Mouse (Mus musculus) brain, adult 2 months (tissue): ENCODE measurements around the gene Pidd1.

Experiments
- DNase-seq: peaks from one replicate; pipeline ENCODE4 v3.0.0; 2011; ENCODE audit warnings: low read depth, low spot score

Pidd1 gene

DNA sequence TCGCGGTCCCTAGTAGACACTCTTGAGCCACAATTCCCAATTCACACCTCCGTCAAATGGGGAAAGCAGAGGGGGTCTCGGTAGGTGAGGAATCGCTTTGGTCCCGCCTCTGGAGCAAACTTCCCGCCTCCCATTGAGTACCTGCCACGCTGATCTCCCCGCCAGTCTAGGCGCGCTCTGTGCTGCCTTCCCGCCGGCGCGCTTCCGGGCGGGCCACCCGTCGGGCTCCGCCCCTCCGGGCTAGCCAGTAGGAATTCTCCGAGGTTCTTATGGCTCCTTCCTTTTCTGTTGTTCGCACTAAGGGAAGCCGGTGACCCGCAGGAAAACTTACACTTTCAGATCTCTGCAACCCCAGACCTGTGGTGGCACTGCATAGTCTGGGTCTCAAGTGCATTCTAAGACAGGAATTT lies at the start of gene Pidd1:
Pidd1 (minus strand) TSS at position 198 of the 410 bp plus-strand sequence.
- DNase-seq, result no peak

DNA sequence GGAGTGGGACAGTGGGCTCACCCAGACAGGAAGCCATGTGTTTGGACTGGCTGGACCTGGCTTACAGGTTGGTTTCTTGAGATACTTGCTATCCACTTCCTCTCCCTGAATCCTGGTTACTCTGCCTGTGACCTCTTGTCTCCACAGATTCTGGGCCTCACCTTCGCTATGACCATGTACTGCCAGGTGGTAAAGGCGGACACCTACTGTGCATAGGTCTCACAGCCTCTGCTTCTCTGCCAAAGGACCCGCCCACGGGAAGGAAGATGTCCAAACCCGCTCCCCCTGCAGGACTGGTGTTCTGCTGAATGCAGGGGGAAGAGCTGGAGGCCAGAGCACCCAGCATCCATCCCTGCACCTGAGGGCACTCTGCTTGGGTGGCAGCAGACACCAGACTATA lies 48.9 kb upstream of the Pidd1 start:
- peak; percentile 78 for DNase-seq

DNA sequence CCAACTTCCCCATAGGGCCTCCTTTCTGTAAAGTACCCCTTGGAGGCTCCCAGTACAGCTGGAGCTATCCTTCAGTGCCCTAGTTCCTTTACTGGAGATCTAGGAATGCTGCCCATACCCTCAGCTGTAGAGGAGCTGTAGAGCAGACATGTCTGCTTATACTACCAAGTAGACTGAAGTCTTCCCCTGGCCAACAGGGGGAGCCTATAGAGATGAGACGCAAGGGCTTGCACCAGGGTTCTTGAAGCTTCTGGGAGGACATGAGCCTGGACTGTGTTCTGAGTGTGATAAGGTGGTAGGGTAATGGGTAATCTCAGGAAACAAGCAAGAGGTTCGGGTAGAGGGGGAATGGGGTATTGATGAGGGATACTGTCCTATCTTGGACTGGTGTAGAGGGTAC lies 47.3 kb upstream of the Pidd1 start:
- DNase-seq, result no peak

DNA sequence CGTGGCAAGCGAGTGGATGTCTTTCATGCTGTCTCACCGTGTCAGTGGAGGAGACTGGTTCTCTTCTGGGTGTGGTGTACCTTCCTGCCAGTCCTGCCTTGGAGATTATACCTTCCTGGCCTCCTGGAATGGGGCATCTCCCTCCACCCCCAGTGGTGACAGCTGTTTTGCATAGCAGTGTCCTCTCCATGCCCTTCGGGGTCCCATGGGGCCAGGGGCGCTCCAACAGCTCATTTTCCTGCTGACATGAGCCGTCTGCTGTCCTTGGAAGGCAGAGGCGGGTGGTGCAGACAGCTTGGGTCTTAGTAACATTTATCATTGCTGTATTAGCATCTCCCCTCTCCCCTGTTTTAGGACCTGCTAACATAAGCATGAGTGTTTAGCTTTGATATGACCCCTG lies 43.3 kb upstream of the Pidd1 start:
- DNase-seq, result no peak

DNA sequence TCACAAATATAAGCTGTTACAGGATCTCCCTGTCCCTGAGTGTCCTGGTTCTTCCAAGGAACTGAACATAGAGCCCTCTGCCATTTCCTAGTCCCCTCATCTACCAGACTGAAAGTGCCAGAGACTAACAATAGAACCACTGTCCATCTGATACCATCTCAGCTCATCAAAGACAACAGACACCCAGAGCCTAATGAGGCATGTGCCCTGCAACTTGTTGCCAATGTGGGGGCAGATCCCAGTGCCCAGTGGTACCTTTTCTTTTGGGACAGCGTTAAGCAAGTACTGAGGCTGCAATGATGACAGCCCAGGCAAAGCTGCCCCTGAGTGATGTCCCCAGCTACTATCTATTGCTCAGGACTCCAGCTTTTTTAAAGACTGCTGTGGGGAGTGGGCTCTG lies 42.4 kb upstream of the Pidd1 start:
- peak; percentile 48 for DNase-seq

DNA sequence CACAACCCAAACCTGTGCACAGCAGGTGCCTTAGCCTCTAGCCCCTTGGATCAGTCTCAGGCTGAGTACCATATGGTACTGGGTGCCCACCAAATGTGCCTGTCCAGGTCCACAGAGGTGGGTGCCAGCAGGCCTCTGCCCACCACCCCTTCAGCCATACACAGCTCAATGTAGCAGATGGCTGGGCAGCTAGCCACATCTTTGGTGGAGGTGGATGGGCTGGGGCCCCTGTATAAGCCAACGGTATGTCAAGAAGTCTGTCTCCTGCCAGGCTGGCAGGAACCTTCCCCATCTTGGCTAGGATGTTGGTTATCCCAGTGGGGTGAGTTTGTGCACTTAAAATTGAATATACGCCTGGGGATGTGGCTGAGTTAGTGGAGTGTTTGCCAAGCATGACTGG lies 41.8 kb upstream of the Pidd1 start:
- DNase-seq, result peak; percentile 97

DNA sequence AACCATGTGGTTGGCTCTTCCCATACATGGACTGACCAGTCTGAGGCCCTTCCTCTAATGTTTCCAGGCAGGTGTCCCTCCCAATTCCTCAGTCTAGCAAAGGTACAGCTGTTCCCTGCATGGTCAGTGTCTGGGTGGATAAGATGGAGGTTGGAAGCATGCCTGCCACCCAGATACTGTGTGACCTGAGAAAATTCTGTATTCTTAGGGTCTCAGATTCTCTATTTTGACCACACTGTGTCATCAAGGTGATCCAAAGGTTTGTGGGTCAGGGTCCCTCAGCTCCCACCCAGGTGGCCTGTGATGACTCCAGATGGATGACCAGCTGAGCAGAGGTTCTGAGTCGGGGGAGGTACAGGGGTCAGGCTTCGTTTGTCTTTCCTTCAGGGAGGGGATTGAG lies 41.4 kb upstream of the Pidd1 start:
- peak; percentile 44 for DNase-seq

DNA sequence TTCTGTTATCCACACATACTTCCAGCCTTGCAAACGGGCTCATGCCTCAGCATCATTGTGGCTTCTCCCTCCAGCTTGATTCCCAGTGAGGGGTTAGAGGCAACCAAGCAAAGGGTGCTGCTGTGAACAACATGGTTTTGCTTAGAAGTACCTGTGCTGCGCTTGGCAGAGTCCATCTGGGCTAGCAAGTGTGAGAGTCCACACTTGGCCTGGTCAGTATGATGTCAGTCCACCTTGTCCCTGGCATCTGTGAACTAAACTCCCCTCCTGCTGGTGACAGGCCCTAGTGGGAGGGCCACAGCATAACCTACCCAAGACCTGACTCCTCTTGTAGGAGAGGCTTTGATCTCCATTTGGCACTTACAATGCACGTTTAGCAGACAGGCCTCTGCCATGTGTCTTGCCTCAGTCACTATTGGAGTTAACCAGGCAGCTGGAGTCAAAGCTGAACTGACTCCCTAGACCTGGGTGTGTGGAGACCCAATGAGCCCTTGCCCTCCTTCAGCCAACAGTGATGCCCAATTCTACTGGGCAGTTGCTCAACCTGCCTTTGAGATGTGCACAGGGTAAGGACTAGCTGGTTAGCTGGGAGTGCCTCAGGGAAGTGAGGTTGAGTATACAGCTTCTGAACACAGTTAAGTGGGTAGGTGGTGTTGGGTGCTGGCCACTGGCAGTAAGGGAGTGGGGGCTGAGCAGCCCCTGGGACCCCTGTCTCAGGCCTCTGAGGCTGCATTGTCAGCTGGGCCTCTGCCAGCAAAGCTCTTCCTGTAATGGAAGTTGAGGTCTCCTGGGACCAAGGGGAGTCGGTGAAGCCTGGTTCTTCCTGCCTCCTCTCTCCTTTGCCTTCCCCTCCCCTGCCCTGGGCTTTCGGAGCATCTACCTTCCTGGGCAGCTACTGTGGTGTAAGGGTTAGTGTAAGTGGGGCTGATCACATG lies 40.6 kb upstream of the Pidd1 start:
- peak; percentile 72 for DNase-seq

DNA sequence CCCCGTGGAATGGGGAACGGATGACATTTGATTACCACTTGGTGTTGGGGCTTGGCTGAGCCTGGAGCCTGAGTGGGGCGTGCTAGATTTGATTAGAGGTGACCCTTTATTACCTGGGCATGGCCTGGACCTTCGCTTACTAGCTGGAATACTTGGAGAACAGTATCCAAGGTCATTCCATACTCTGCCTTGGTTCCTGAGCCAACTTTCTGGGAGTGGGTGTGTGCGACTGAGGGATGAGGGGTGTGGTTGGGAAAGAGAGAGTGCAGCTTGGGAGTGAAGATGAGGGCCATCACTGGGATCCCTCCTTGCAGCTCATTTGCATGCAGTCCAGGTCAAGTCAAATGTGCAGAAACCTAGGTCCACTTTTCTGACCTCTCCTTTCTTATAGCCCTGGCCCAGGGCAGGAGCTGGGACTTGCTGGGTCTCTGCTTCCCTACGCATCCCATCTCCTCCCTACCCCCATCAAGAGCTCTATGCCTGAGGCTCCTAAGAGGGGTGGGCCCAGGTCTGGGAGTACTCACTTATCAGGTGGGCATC lies 39.4 kb upstream of the Pidd1 start:
- DNase-seq, result no peak

DNA sequence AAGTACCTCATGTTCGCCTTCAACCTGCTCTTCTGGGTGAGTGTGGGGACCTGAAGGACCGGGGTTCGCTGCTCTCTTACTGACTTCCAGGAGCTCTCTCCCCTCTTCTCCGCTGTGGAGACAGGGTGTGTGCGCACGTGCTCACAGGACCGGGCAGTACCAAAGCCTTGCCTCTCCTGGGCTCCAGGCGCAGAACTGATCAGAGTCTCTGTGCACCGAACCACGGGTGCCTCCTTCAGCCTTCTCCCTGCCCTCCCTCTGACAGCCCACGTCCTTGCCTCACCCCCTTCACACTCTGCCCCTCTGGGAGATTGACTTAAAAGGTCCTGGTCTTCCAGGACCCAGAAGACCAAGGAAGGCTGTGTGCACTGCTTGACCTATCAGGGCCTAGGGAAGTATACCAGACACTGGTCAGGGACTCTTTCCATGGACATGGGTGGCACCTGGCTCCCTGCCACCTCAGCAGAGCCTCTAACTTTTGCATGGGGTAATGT lies 38.8 kb upstream of the Pidd1 start:
- DNase-seq, result peak; percentile 43

DNA sequence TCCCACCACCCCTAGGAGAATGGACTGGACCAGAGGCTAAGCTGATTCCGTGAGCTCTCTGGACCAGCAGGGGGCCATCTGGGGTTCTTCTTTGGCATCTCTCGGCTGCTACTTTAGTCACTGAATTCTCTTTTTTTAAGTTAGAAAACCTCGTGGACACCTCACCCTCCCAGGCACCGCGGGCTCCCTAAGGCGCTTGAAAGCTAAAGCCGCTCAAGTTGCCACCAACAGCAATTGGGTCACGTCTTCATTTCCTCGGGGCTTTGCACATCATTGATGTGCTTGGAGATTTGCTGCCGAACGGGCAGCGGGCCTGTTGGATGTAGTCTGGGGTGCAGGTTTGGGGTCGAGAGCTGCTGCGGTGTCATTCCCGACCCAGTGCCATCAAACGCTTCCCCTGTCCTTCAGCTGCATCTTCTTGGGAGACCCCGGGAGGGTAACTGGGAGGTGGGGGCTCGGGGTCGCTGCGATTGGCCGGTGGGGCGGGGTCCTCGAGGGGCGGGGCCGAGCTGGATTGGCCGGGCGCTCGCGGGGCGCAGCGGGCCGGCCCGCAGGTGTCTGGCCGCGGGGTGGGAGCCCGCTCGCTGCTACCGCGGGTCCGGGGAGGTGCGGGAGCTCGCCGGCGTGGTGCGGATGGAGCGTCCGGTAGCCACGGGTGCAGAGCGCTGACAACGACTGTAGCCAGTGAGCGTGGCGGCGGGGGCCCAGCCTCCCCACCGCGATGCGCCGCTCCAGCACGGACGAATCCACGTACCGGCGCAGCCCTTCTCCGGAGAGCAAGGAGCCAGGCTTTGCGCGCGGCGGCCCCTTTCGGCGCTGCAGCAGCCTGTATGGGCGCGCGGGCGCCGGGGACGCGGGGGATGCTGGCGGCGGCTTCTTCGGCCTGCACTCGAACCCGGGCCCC lies 37.9 kb upstream of the Pidd1 start:
- peak; percentile 82 for DNase-seq

DNA sequence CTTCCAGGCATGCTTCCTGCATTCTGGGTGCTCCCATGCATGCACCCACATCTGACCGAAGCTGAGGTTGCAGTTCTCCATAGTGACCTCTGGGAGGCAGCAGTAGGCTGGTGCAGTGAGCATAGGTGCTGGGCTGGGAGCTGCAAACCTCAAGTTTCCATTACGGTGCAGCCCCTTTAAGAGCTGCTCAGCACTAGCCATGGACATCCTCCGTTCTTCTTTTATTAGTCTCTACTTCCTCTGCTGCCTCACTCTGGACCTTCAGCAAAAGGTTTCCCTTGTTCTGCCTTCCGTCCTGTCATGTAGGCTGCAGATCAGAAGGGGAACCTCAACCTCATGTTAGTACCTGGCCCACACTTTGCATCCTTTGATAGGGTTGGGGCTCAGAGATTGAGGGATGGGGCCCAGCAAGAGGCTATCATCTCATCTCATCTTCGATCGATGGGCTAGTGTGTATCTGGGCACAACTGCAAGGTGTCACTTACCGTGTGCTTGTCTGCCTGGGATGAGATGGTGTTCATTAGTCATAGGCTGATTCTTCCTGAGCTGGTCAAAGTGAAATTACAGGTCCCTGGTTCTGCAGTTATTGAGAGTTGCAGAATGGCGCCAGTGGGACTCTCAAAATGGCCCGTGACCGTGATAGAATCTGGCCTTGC lies 37.1 kb upstream of the Pidd1 start:
- peak; percentile 96 for DNase-seq

DNA sequence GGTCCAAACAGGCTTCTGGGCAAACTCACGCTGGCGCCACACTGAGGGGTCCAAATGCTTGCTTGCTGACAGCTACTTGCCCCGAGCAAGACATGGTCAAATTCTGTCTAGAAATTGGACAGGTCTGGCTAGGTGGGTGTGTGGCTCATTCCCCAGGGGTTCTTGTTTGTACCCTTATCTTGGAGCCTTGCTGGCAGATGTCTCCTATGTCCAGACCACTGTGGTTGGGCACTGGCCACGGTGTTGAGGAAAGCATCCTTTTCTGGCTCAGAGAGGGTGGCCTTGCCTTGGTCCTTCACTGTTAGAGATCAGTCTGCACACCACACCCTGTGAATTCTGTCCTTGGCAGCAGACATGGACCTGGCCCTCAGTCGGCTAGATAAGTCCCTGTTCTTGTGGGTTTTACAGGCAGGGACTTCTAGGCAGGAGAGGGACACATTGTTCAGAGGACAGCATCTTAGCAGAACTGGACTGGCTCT lies 34.5 kb upstream of the Pidd1 start:
- DNase-seq, result no peak

DNA sequence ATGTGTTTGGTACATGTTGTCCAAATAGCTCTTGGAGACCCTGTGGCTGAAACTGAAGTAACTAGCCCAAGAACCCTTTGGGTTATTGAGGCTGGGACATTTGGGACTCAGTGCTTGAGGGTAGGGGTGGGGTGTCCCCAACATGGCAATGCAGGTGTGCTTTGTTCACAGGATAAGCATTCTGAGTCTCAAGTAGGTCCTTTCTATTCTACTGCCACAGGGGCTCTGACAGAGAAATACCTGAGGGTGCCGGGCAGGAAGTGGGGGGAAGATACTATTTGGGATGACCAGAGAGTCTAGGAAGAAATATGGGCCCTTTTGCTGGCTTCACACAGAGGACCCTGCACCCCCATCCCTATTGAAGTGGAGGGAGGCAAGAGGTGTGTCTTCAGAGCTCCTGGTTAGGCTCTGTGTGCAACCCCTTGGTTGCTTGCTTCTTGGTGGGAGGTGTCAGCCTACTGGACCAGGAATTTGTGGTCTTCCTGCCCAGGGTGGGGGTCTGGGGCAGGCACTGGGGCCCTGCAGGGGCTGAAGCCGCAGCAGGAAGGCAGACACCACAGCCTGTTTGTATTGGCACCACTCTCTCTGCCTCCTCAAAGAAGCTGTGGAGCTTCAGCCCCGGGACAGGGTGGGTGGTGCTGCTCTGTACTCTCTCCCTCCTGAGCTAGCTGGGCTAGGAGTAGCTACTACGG lies 33.9 kb upstream of the Pidd1 start:
- no peak for DNase-seq

DNA sequence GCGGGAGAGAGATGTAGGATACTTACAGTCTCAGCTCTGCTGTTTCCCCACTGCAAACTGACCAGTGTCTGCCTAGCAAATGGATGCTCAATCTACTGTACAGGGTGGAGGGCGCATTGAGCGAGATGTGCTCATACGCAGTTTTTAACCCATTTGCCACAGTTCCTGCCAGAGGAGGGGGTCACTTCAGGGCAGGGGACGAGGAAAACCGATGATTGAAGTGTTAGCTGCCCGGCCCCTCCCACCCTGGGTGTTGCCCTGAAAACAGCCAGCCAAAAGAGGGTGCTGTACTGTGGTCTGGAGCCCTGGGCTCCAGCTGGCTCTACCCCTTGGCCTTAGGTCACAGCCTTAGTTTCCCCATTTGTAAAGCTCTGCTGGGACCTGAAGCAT lies 33.2 kb upstream of the Pidd1 start:
- DNase-seq, result no peak

DNA sequence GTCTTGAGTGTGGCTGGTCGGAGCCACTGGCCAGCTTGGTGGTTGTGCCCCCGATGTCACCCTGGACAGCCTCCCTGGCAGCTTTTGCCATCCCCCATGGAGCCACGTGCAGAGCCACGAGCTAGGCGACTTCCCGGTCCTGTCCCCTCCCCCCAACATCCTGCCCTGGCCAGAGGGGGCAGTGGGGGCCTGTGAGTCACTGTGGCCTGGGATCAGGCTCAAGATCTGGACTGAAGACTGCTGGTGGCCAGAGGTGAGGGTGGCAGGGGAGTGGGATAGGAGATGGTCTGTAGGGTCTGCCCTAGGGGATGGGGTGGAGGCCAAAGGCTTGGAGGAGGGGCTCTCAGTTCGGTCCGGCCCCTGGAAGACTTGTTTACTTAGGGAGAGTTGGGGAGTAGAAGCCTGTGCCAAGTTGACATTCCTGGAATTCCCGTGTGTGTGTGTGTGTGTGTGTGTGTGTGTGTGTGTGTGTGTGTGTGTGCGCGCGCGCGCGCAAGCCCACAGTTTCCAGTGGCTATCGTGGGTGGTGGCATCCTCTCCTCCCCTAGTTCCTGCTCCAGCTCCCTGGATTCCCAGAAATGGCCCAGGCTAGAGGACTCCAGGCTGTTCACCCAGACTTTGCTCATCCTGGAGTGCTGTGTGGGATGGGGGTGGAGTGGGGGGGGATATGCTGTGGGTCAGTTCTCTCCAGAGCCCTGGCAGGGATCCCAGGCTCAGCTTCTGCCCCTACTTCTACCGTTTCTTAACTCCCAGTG lies 32.6 kb upstream of the Pidd1 start:
- DNase-seq, result peak; percentile 62

DNA sequence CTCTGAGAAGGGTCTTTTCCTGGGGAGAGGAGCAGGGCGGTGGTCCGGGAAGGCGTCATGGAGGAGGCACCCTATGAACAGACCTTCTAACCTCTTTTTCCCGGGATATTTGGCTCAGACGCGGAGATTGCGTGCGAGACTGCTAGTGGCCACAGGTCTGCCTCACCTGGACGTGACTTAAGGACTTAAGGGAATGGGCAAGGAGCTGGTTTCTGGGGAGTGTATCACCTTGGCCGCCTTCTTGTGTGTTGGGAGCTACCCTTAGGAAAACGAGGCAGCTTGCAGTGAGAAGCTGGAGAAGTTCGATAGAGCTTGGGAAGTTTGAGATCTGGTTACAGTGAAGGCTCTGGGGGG lies 32.0 kb upstream of the Pidd1 start:
- DNase-seq, result no peak

DNA sequence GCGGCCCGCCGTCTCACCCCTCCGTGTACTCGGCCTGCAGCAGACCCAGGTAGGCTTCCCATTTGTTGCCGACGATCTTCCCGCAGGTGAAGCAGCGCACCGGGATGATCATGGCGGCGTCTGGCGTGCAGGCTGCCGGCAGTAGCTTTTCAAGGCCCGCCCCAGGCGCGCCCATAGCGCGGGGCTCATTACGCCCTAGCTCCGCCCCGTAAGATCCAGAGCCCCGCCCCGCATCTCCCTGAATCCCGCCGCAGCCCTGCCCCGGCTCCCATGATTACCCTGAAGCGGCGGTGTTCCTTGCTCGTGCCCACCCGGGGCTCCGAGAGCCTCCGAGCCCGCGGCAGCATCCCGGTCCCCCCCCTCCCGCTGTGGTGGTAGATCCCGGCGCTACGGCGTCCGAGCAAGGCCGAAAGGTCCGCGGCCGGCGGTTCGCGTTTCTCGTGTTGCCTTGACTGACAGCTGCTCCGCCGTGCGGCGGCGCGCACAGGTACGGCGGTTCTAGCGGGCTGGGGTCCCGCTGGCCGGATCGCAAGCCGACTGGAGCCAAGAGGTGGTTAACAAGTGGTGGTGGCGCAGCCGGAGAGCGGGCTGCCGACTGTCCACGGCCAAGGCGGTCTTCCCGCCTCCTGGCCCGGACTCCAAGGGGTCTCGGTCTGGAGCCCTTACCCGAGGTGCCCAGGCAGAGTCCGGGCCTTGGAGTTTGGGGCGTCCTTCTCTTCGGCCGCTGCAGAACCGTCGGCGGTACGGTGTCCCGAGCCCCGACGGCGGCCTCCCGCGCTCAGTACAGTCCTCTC lies 31.4 kb upstream of the Pidd1 start, which contains the start of the genes Polr2l and Tspan4:
Polr2l (minus strand) TSS at position 122 of the 794 bp plus-strand sequence.
Tspan4 (plus strand) TSS at position 230 of the 794 bp plus-strand sequence.
- DNase-seq, result peak; percentile 94

DNA sequence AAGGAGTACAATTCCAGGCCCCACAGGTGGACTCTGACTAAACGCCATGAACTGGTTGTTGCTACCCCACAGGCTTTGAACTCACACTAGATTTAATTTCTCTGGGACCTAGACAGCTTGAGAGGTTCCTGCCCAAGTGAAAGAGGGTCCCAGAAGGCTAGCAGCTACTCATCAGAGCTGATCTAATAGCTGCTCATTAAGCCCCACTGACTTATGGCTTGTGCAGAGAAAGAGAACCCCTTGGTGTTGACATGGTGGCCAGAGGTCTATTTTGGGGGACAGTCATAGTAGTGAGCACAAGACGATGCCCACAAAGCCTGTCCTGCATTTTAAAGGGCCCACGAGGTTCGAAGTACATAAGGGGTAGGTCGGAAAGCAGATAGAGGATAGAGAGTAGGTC lies 30.3 kb upstream of the Pidd1 start:
- DNase-seq, result no peak
